Mouse (Mus musculus): Measurements from ENCODE around the gene Xdh. TPM values are rescaled to one million over a fixed set of nuclear protein-coding genes. Genes with fewer than 3 reads are reported as not detected.
"Not testable (repeated sequence)": the region's sequence is repeated elsewhere in the genome, so short reads cannot be mapped to it uniquely, and the experiment has no call there.

Xdh gene
- polyA plus RNA-seq, 1 experiment = 0.33 TPM

- no peak overlapping the region for H3K4me3 ChIP-seq (ENCODE audit: insufficient read depth, poor library complexity, severe bottlenecking)
- no peaks in the 10 kb centered on the region for H3K79me2 ChIP-seq (ENCODE audit: control insufficient read depth, insufficient read depth)
- no peaks in the 10 kb centered on the region for H3K36me3 ChIP-seq (ENCODE audit: control insufficient read depth, insufficient read depth)
- no peak overlapping the region for H3ac ChIP-seq (ENCODE audit: control insufficient read depth, insufficient read length, low read depth)
- H3K27me3 ChIP-seq (ENCODE audit: control insufficient read depth, insufficient read depth, insufficient read length) = no peaks in the 10 kb centered on the region
- H3K79me3 ChIP-seq (ENCODE audit: low read depth) = no peaks in the 10 kb centered on the region
- TF ChIP-seq USF1 (IDR thresholded peaks at IDR 0.05; ENCODE audit: low read depth) = no peak
- TF ChIP-seq FOSL1 (IDR thresholded peaks at IDR 0.05; ENCODE audit: insufficient read depth, low read length, poor library complexity, severe bottlenecking) = no peak
- no peak for TF ChIP-seq CEBPB (IDR thresholded peaks at IDR 0.05; ENCODE audit: low read depth)
- no peak for TF ChIP-seq MYOD1 (IDR thresholded peaks at IDR 0.05; ENCODE audit: control insufficient read depth, insufficient read length, low read depth)
- no peak for TF ChIP-seq CTCF (IDR thresholded peaks at IDR 0.05; ENCODE audit: control insufficient read depth, insufficient read depth, insufficient read length)
- no peak for TF ChIP-seq MYOG (IDR thresholded peaks at IDR 0.05; ENCODE audit: control insufficient read depth, extremely low read depth, insufficient read length)
- TF ChIP-seq MAX (IDR thresholded peaks at IDR 0.05) = no peak
These were observed 80.8 kb downstream of the Xdh start for GRCm38 (mm10) chr17:73869008-73869685.

- Histone ChIP-seq H3K79me2 (ENCODE audit: control insufficient read depth, insufficient read depth) (no peaks in the 10 kb centered on the region), H3K79me3 (ENCODE audit: low read depth) (no peaks in the 10 kb centered on the region), H3K4me3 (ENCODE audit: insufficient read depth, poor library complexity, severe bottlenecking) (no peak overlapping the region), H3K36me3 (ENCODE audit: control insufficient read depth, insufficient read depth) (no peaks in the 10 kb centered on the region), H3ac (ENCODE audit: control insufficient read depth, insufficient read length, low read depth) (no peak overlapping the region), H3K27me3 (ENCODE audit: control insufficient read depth, insufficient read depth, insufficient read length) (no peaks in the 10 kb centered on the region)
- TF ChIP-seq MYOD1 (IDR thresholded peaks at IDR 0.05; ENCODE audit: control insufficient read depth, insufficient read length, low read depth) = no peak
These were observed 96.3 kb downstream of the Xdh start for GRCm38 (mm10) chr17:73853717-73854116.

- TF ChIP-seq FOSL1 (IDR thresholded peaks at IDR 0.05; ENCODE audit: insufficient read depth, low read length, poor library complexity, severe bottlenecking) (no peak), MAX (IDR thresholded peaks at IDR 0.05) (no peak)
- Histone ChIP-seq H3K4me3 (ENCODE audit: insufficient read depth, poor library complexity, severe bottlenecking) (no peak overlapping the region), H3ac (ENCODE audit: control insufficient read depth, insufficient read length, low read depth) (no peak overlapping the region), H3K79me3 (ENCODE audit: low read depth) (no peaks in the 10 kb centered on the region), H3K79me2 (ENCODE audit: control insufficient read depth, insufficient read depth) (no peaks in the 10 kb centered on the region), H3K27me3 (ENCODE audit: control insufficient read depth, insufficient read depth, insufficient read length) (no peaks in the 10 kb centered on the region), H3K36me3 (ENCODE audit: control insufficient read depth, insufficient read depth) (no peaks in the 10 kb centered on the region)
These were observed 97.0 kb downstream of the Xdh start for GRCm38 (mm10) chr17:73853041-73853440.

GRCm38 (mm10) chr17:73847399-73847798 is 102.6 kb downstream of the Xdh start:
- Histone ChIP-seq H3K36me3 (ENCODE audit: control insufficient read depth, insufficient read depth) (no peaks in the 10 kb centered on the region), H3K27me3 (ENCODE audit: control insufficient read depth, insufficient read depth, insufficient read length) (peaks cover 3% of the 10 kb centered on the region), H3K79me2 (ENCODE audit: control insufficient read depth, insufficient read depth) (no peaks in the 10 kb centered on the region), H3K4me3 (ENCODE audit: insufficient read depth, poor library complexity, severe bottlenecking) (no peak overlapping the region), H3K79me3 (ENCODE audit: low read depth) (no peaks in the 10 kb centered on the region), H3ac (ENCODE audit: control insufficient read depth, insufficient read length, low read depth) (no peak overlapping the region)
- TF ChIP-seq USF1 (IDR thresholded peaks at IDR 0.05; ENCODE audit: low read depth) (no peak), FOSL1 (IDR thresholded peaks at IDR 0.05; ENCODE audit: insufficient read depth, low read length, poor library complexity, severe bottlenecking) (no peak), MYOG (IDR thresholded peaks at IDR 0.05; ENCODE audit: control insufficient read depth, extremely low read depth, insufficient read length) (no peak), MYOD1 (IDR thresholded peaks at IDR 0.05; ENCODE audit: control insufficient read depth, insufficient read length, low read depth) (no peak), CTCF (IDR thresholded peaks at IDR 0.05; ENCODE audit: control insufficient read depth, insufficient read depth, insufficient read length) (no peak), CEBPB (IDR thresholded peaks at IDR 0.05; ENCODE audit: low read depth) (no peak), MAX (IDR thresholded peaks at IDR 0.05) (no peak)

- Histone ChIP-seq H3K79me2 (ENCODE audit: control insufficient read depth, insufficient read depth) (no peaks in the 10 kb centered on the region), H3K27me3 (ENCODE audit: control insufficient read depth, insufficient read depth, insufficient read length) (peaks cover 7% of the 10 kb centered on the region), H3K4me3 (ENCODE audit: insufficient read depth, poor library complexity, severe bottlenecking) (no peak overlapping the region), H3K79me3 (ENCODE audit: low read depth) (no peaks in the 10 kb centered on the region), H3ac (ENCODE audit: control insufficient read depth, insufficient read length, low read depth) (no peak overlapping the region), H3K36me3 (ENCODE audit: control insufficient read depth, insufficient read depth) (no peaks in the 10 kb centered on the region)
- TF ChIP-seq USF1 (IDR thresholded peaks at IDR 0.05; ENCODE audit: low read depth) = no peak
- no peak for TF ChIP-seq CTCF (IDR thresholded peaks at IDR 0.05; ENCODE audit: control insufficient read depth, insufficient read depth, insufficient read length)
- TF ChIP-seq MYOD1 (IDR thresholded peaks at IDR 0.05; ENCODE audit: control insufficient read depth, insufficient read length, low read depth) = no peak
- TF ChIP-seq CEBPB (IDR thresholded peaks at IDR 0.05; ENCODE audit: low read depth) = no peak
- TF ChIP-seq MYOG (IDR thresholded peaks at IDR 0.05; ENCODE audit: control insufficient read depth, extremely low read depth, insufficient read length) = no peak
- no peak for TF ChIP-seq FOSL1 (IDR thresholded peaks at IDR 0.05; ENCODE audit: insufficient read depth, low read length, poor library complexity, severe bottlenecking)
- no peak for TF ChIP-seq MAX (IDR thresholded peaks at IDR 0.05)
These were observed 104.4 kb downstream of the Xdh start for GRCm38 (mm10) chr17:73845632-73846031.

GRCm38 (mm10) chr17:73842963-73843362 is 107.0 kb downstream of the Xdh start:
- no peak overlapping the region for H3ac ChIP-seq (ENCODE audit: control insufficient read depth, insufficient read length, low read depth)
- H3K79me3 ChIP-seq (ENCODE audit: low read depth) = no peaks in the 10 kb centered on the region
- H3K36me3 ChIP-seq (ENCODE audit: control insufficient read depth, insufficient read depth) = no peaks in the 10 kb centered on the region
- no peak overlapping the region for H3K4me3 ChIP-seq (ENCODE audit: insufficient read depth, poor library complexity, severe bottlenecking)
- peaks cover 7% of the 10 kb centered on the region for H3K27me3 ChIP-seq (ENCODE audit: control insufficient read depth, insufficient read depth, insufficient read length)
- TF ChIP-seq FOSL1 (IDR thresholded peaks at IDR 0.05; ENCODE audit: insufficient read depth, low read length, poor library complexity, severe bottlenecking) (no peak), MAX (IDR thresholded peaks at IDR 0.05) (no peak), MYOG (IDR thresholded peaks at IDR 0.05; ENCODE audit: control insufficient read depth, extremely low read depth, insufficient read length) (no peak)
- no peaks in the 10 kb centered on the region for H3K79me2 ChIP-seq (ENCODE audit: control insufficient read depth, insufficient read depth)

- H3K79me3 ChIP-seq (ENCODE audit: low read depth); H3K79me2 ChIP-seq (ENCODE audit: control insufficient read depth, insufficient read depth); H3K36me3 ChIP-seq (ENCODE audit: control insufficient read depth, insufficient read depth); H3ac ChIP-seq (ENCODE audit: control insufficient read depth, insufficient read length, low read depth); H3K27me3 ChIP-seq (ENCODE audit: control insufficient read depth, insufficient read depth, insufficient read length); H3K4me3 ChIP-seq (ENCODE audit: insufficient read depth, poor library complexity, severe bottlenecking): not testable (repeated sequence)
These were observed 110.1 kb downstream of the Xdh start for GRCm38 (mm10) chr17:73839876-73840275.

Data from C2C12 (cell line).